Mouse (Mus musculus) liver, postnatal 0 days (tissue): ENCODE measurements around the gene Nav2. TPM values are rescaled to one million over a fixed set of nuclear protein-coding genes. Genes with fewer than 3 reads are reported as not detected.

Experiments used
- ATAC-seq: fragments of 200-750 bp; cut with Nextera tagmentation; 2 replicates; pipeline ENCODE4 v1.8.0; 2017; ENCODE audit warnings: mild to moderate bottlenecking, moderate library complexity
- DNase-seq: peaks from one replicate; pipeline ENCODE4 v3.0.0-alpha.2; 2016
- H3K27ac ChIP-seq: fragments of 300-500 bp; sonication (generic); 2 replicates; pipeline ENCODE4 v1.5.1; 2014; ENCODE audit warnings: antibody characterized with exemption, moderate library complexity, mild to moderate bottlenecking, low read depth
- H3K27me3 ChIP-seq: fragments of 300-500 bp; sonication (generic); 2 replicates; pipeline ENCODE4 v1.6.1; 2014; ENCODE audit warnings: low read length, control low read depth, mixed read lengths; ENCODE audit not compliant: insufficient read depth
- H3K36me3 ChIP-seq: fragments of 300-500 bp; sonication (generic); replicated peaks from 2 replicates; pipeline ENCODE4 v1.6.1; 2014; ENCODE audit warnings: mild to moderate bottlenecking, control low read depth, low read length, moderate library complexity, mixed read lengths; ENCODE audit not compliant: insufficient read depth
- H3K4me1 ChIP-seq: fragments of 300-500 bp; sonication (generic); 2 replicates; pipeline ENCODE4 v1.6.1; 2014; ENCODE audit warnings: antibody characterized with exemption, mild to moderate bottlenecking, control low read depth; ENCODE audit not compliant: insufficient read depth
- H3K4me2 ChIP-seq: fragments of 300-500 bp; sonication (generic); 2 replicates; pipeline ENCODE4 v1.6.1; 2014; ENCODE audit warnings: low read depth, mild to moderate bottlenecking, low read length, moderate library complexity, mixed read lengths
- H3K4me3 ChIP-seq: fragments of 300-500 bp; sonication (generic); 2 replicates; pipeline ENCODE4 v1.5.1; 2014; ENCODE audit warnings: low read depth, low read length
- H3K9ac ChIP-seq: fragments of 300-500 bp; sonication (generic); replicated peaks from 2 replicates; pipeline ENCODE4 v1.6.1; 2014; ENCODE audit warnings: mild to moderate bottlenecking, moderate library complexity
- H3K9me3 ChIP-seq: fragments of 300-500 bp; sonication (generic); 2 replicates; pipeline ENCODE4 v1.6.1; 2016; ENCODE audit warnings: mild to moderate bottlenecking, control low read depth, low read length, mixed read lengths
- CTCF ChIP-seq: sonication (generic); IDR thresholded peaks from 2 replicates; pipeline ENCODE4 v1.5.1; 2016; ENCODE audit warnings: antibody characterized with exemption, low read depth
- EP300 ChIP-seq: IDR thresholded peaks from 2 replicates; pipeline ENCODE4 v1.6.1; 2016; ENCODE audit warnings: antibody characterized with exemption, low read depth, mild to moderate bottlenecking
- WGBS: fragments of 180-500 bp; shearing (Covaris S2); extraction: QIAGEN DNeasy Blood & Tissue Kit; methylation state at CpG from one replicate; pipeline ENCODE4 v1.1.7; 2014; ENCODE audit not compliant: insufficient replicate concordance; 5-methylcytosine and 5-hydroxymethylcytosine counted together
- polyA plus RNA-seq: library from polyadenylated mRNA; unstranded; fragments of >200 nt; fragmentation: Nextera tagmentation; extraction: Ambion mirVana; gene quantifications from 2 replicates; pipeline ENCODE4 v1.2.1, GENCODE M21; 2015

Nav2 gene
- polyA plus RNA-seq, 1 experiment from 2014 or later, result 3.3 TPM

DNA sequence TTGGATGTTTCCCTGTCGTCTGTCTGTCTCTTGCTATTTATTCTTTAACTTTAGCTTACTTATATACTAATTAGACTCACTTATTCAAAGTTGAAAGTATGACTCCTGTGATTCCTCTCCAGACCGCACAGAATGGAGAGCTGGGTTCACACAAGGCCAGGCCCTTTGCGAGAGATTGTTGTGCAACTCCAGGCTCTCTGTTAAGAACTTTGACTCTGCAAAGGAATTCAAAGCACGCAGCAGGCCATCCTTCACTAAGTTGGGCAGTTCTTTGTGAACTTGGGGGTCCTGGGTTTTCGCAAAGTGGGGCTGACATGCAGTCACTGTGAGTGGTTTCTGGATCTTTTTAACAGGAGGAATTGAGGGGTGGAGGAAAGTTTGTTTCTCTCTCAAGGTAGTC, 95.9 kb downstream of the Nav2 start:
- H3K4me3 ChIP-seq, result no peak overlapping the region
- DNase-seq (no peak), ATAC-seq (no peak)
- no peaks in the 10 kb centered on the region for H3K9me3 ChIP-seq
- no peak for TF ChIP-seq EP300
- no peak for TF ChIP-seq CTCF
- H3K27ac ChIP-seq, result no peak overlapping the region
- WGBS, result 56% methylated on average over 5 of the region's 5 CpGs
- no peaks in the 10 kb centered on the region for H3K27me3 ChIP-seq
- H3K4me2 ChIP-seq, result no peak overlapping the region
- no peaks in the 10 kb centered on the region for H3K4me1 ChIP-seq
- no peaks in the 10 kb centered on the region for H3K36me3 ChIP-seq
- H3K9ac ChIP-seq, result no peak overlapping the region

DNA sequence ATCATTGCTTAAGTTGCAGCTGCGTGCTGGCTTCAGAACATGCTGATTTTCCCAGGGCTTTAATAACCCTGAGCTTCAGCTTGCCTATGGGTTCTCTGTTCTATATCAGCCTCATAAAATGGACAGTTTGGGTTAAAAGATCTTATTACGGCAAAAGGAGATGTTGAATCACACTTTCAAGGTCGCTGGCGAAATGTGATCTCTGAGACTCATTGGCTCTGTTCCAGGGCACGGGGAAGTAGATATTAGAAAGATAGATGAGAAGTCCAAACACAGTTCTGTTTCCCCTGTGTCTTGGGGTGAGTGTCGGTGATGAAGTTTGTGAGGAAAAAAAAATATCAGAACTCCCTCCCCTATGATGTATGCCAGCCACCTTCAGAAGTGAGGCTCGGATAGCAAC, 98.4 kb downstream of the Nav2 start:
- Histone ChIP-seq H3K27me3 (no peaks in the 10 kb centered on the region), H3K4me2 (no peak overlapping the region), H3K9ac (no peak overlapping the region), H3K36me3 (no peaks in the 10 kb centered on the region), H3K27ac (no peak overlapping the region), H3K4me1 (no peaks in the 10 kb centered on the region), H3K4me3 (no peak overlapping the region), H3K9me3 (no peaks in the 10 kb centered on the region)
- DNase-seq (no peak), ATAC-seq (no peak)
- TF ChIP-seq CTCF, result no peak
- TF ChIP-seq EP300, result no peak
- WGBS, result 56% methylated on average over 7 of the region's 7 CpGs

DNA sequence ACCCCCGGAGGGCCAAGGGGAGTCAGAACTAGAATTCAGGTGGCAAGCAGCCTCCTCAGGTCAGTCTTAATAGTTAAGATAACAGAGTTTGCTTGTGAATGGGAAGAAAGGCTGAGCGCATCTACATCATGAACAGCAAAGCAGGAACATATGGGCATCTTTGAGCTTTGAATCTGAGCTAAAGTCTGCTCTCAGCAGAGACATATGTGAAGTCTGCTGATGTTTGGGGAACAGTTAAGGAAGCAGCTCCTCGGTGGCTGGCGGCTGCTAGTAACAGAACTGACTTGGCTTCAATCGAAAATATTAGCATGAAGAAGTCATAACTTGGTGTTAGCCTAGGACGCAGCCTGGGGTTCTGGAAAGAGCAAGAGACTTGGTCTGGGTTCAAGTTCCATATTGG, 102.2 kb downstream of the Nav2 start:
- H3K9ac ChIP-seq, result no peak overlapping the region
- no peak overlapping the region for H3K27ac ChIP-seq
- H3K4me2 ChIP-seq, result no peak overlapping the region
- H3K9me3 ChIP-seq, result no peaks in the 10 kb centered on the region
- H3K36me3 ChIP-seq, result no peaks in the 10 kb centered on the region
- no peak overlapping the region for H3K4me3 ChIP-seq
- TF ChIP-seq EP300 (no peak), CTCF (no peak)
- ATAC-seq, result no peak
- no peaks in the 10 kb centered on the region for H3K4me1 ChIP-seq
- no peaks in the 10 kb centered on the region for H3K27me3 ChIP-seq
- 82% methylated on average over 6 of the region's 6 CpGs for WGBS
- no peak for DNase-seq

DNA sequence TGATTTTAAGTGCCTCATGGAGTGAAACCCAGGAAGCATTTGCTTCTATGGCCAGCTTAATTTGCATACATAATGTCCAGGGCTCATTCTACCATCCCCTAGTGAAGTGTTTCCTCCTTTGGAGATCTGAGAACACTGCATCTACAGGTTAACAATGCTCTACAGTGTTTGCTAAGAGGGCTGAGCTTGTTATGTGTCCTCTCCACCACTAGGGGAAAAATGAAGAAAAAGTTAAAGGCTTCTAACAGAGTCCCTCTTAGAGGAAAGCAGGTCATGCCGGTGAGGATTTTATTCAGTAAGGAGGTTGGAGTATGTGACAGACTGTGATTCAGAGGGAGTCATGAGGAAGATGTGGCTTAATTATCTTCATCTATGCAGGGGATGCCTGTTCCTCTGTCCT, 103.5 kb downstream of the Nav2 start:
- ATAC-seq, result no peak
- no peaks in the 10 kb centered on the region for H3K36me3 ChIP-seq
- peak; percentile 47 for TF ChIP-seq CTCF
- no peak for TF ChIP-seq EP300
- no peak overlapping the region for H3K4me3 ChIP-seq
- H3K9ac ChIP-seq, result no peak overlapping the region
- H3K27ac ChIP-seq, result no peak overlapping the region
- no peak for DNase-seq
- no peaks in the 10 kb centered on the region for H3K4me1 ChIP-seq
- no peaks in the 10 kb centered on the region for H3K27me3 ChIP-seq
- H3K4me2 ChIP-seq, result no peak overlapping the region
- H3K9me3 ChIP-seq, result no peaks in the 10 kb centered on the region
- 55% methylated on average over 1 of the region's 1 CpGs for whole genome bisulfite sequencing

DNA sequence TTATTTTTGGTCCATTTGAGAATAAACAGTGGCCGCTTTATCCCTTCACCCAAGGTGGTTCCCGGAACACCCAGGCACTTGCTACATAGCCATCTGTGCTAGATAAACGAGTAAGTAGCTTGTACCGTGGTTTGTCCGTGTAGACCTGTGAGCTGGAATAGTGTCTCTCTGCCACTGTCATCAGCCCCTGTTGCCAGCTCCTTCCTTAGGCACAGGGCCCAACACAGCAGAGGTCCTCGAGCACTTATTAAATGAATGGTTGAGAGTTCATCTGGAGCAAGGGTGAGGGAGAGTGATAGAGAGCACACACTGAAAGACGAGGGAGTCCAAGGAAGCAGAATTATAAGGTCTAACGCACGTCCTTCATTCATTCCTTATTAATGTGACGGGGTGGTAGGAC, 106.0 kb downstream of the Nav2 start:
- no peak overlapping the region for H3K27ac ChIP-seq

DNA sequence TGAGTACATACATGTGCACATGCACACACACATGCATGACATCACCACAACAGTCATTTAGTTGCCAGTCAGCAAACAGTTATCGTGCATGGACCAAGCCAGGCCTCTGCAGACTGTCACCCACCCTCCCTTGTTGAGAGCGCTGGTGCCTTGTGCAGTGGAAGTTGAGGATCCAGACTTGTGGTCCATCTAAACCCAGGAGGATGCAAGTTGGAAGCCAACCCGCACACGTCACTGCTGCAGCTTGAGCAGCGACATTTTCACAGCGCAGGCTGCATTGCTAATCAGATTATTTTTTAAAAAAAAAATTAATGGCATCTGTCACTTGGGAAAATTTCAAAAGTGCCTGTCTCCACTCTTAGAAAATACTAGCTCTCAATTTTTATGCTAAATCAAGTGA, 106.8 kb downstream of the Nav2 start:
- no peaks in the 10 kb centered on the region for H3K4me1 ChIP-seq
- ATAC-seq, result no peak
- H3K4me2 ChIP-seq, result no peak overlapping the region
- whole genome bisulfite sequencing, result 80% methylated on average over 6 of the region's 6 CpGs
- no peaks in the 10 kb centered on the region for H3K36me3 ChIP-seq
- no peak for TF ChIP-seq EP300
- no peak for TF ChIP-seq CTCF
- no peak for DNase-seq
- no peaks in the 10 kb centered on the region for H3K9me3 ChIP-seq
- no peak overlapping the region for H3K4me3 ChIP-seq
- H3K27me3 ChIP-seq, result 0 out of 2 replicates have a peak, but pooled peaks cover 2% of the 10 kb centered on the region
- no peak overlapping the region for H3K9ac ChIP-seq
- no peak overlapping the region for H3K27ac ChIP-seq

More for the DNA sequence above, 106.0 kb downstream of the Nav2 start:
- Histone ChIP-seq H3K4me3 (no peak overlapping the region), H3K27me3 (0 out of 2 replicates have a peak, but pooled peaks cover 2% of the 10 kb centered on the region), H3K9ac (no peak overlapping the region), H3K36me3 (no peaks in the 10 kb centered on the region), H3K4me1 (no peaks in the 10 kb centered on the region), H3K9me3 (no peaks in the 10 kb centered on the region), H3K4me2 (no peak overlapping the region)
- DNase-seq, result no peak
- no peak for TF ChIP-seq EP300
- no peak for TF ChIP-seq CTCF
- ATAC-seq, result no peak
- 76% methylated on average over 10 of the region's 10 CpGs for WGBS

DNA sequence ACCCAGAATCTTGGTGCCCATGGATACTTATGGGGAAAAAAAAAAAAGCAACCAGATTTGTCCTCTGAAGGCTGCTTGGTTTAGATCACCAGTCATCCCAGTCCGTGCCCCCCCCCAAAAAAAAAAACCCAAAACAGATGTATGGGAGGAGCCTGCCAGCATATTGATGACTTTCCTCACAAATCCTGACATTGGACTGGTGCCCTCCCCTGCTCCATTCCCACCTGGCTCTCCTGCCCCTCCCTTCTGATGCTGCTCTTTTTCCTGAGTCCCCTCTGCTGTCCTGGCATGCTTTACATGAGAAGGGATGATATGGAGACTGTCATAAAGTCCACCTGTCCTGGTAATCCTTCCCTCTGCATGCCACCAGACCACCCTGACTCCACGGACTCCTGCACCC, 107.6 kb downstream of the Nav2 start:
- TF ChIP-seq EP300, result no peak
- TF ChIP-seq CTCF, result no peak
- Histone ChIP-seq H3K4me3 (no peak overlapping the region), H3K4me1 (no peaks in the 10 kb centered on the region), H3K4me2 (no peak overlapping the region), H3K27me3 (0 out of 2 replicates have a peak, but pooled peaks cover 2% of the 10 kb centered on the region), H3K9ac (no peak overlapping the region), H3K27ac (no peak overlapping the region), H3K9me3 (no peaks in the 10 kb centered on the region), H3K36me3 (no peaks in the 10 kb centered on the region)
- ATAC-seq, result no peak
- 58% methylated on average over 2 of the region's 2 CpGs for WGBS
- DNase-seq, result no peak
